In the genomic region with DNA sequence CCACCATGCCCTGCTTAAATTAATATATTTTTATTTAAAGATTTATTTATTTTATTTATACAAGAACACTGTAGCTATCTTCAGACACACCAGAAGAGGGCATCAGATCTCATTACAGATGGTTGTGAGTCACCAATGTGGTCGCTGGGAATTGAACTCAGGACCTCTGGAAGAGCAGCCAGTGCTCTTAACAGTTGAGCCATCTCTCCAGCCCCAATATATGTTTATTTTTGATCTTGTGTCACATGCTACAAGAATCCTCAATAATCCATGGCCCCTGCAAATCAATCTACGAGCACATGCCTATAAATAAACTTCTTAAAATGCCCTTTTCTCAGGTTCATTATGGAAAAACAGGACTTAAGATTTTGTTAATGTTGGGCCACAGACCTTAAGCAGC, we compare ENCODE assay signal across 8 mouse cellular contexts. TPM values are rescaled to one million over a fixed set of nuclear protein-coding genes. Genes with fewer than 3 reads are reported as not detected.
DNase-seq lines count a peak whose midpoint lies in the region; ATAC-seq and TF ChIP-seq lines count a peak whose summit lies in the region.

No protein-coding gene starts in this region.

- 90% methylated on average over 2 of the region's 2 CpGs for WGBS in kidney, embryonic 16.5 days
- WGBS in embryonic facial prominence, embryonic 12.5 days: 91% methylated on average over 2 of the region's 2 CpGs
- WGBS in forebrain, embryonic 15.5 days: 71% methylated on average over 2 of the region's 2 CpGs
- WGBS in liver, postnatal 0 days (ENCODE audit: insufficient replicate concordance): 92% methylated on average over 2 of the region's 2 CpGs

- peaks cover 3% of the 10 kb centered on the region; the same call in 1 of the 2 replicates for H3K36me3 ChIP-seq in kidney, embryonic 16.5 days (ENCODE audit: insufficient read depth, low read length)
- peaks cover 4% of the 10 kb centered on the region; the same call in 1 of the 2 replicates for H3K36me3 ChIP-seq in embryonic facial prominence, embryonic 12.5 days
- peaks cover 6% of the 10 kb centered on the region for H3K36me3 ChIP-seq in forebrain, embryonic 15.5 days
- H3K36me3 ChIP-seq in liver, postnatal 0 days (replicated peaks; ENCODE audit: insufficient read depth, low read length): peaks cover 5% of the 10 kb centered on the region; the same call in 1 of the 2 replicates

- H3K4me3 ChIP-seq in kidney, embryonic 16.5 days (ENCODE audit: low read length): peak overlapping the region; percentile 93; the same call in 1 of the 2 replicates
- H3K4me3 ChIP-seq in embryonic facial prominence, embryonic 12.5 days: peak overlapping the region; percentile 87
- H3K4me3 ChIP-seq in forebrain, embryonic 15.5 days: no peak overlapping the region
- peak overlapping the region; percentile 95; the same call in 1 of the 2 replicates for H3K4me3 ChIP-seq in liver, postnatal 0 days (ENCODE audit: low read depth, low read length)

- ATAC-seq in kidney, embryonic 16.5 days (ENCODE audit: low FRiP score, low TSS enrichment): no peak
- ATAC-seq in embryonic facial prominence, embryonic 12.5 days (ENCODE audit: insufficient number of reproducible peaks, insufficient read depth, low FRiP score, low TSS enrichment): no peak
- peak; percentile 27; the same call in 1 of the 2 replicates for ATAC-seq in forebrain, embryonic 15.5 days (replicated peaks)
- ATAC-seq in liver, postnatal 0 days: no peak

- TF ChIP-seq EP300 in liver, postnatal 0 days (IDR thresholded peaks at IDR 0.05; ENCODE audit: low read depth): no peak

- no peak for TF ChIP-seq CTCF in liver, postnatal 0 days (IDR thresholded peaks at IDR 0.05; ENCODE audit: low read depth)

- H3K27ac ChIP-seq in kidney, embryonic 16.5 days (ENCODE audit: low read length): peak overlapping the region; percentile 89
- no peak overlapping the region for H3K27ac ChIP-seq in embryonic facial prominence, embryonic 12.5 days
- H3K27ac ChIP-seq in forebrain, embryonic 15.5 days (replicated peaks): no peak overlapping the region
- H3K27ac ChIP-seq in liver, postnatal 0 days (ENCODE audit: low read depth): no peak overlapping the region

- no peak overlapping the region for H3K9ac ChIP-seq in kidney, embryonic 16.5 days (replicated peaks; ENCODE audit: low read length)
- H3K9ac ChIP-seq in embryonic facial prominence, embryonic 12.5 days: no peak overlapping the region
- no peak overlapping the region for H3K9ac ChIP-seq in forebrain, embryonic 15.5 days (replicated peaks)
- no peak overlapping the region for H3K9ac ChIP-seq in liver, postnatal 0 days (replicated peaks)

- no peak overlapping the region for H3K4me2 ChIP-seq in kidney, embryonic 16.5 days (replicated peaks; ENCODE audit: low read depth, low read length)
- no peak overlapping the region for H3K4me2 ChIP-seq in embryonic facial prominence, embryonic 12.5 days (replicated peaks)
- no peak overlapping the region for H3K4me2 ChIP-seq in forebrain, embryonic 15.5 days (replicated peaks)
- H3K4me2 ChIP-seq in liver, postnatal 0 days (ENCODE audit: low read depth, low read length): peak overlapping the region; percentile 76; the same call in 1 of the 2 replicates

- H3K4me1 ChIP-seq in kidney, embryonic 16.5 days (ENCODE audit: insufficient read depth, low read length): peaks cover 8% of the 10 kb centered on the region; the same call in 1 of the 2 replicates
- peaks cover 9% of the 10 kb centered on the region for H3K4me1 ChIP-seq in embryonic facial prominence, embryonic 12.5 days
- H3K4me1 ChIP-seq in forebrain, embryonic 15.5 days: peaks cover 18% of the 10 kb centered on the region
- peaks cover 3% of the 10 kb centered on the region; the same call in 1 of the 2 replicates for H3K4me1 ChIP-seq in liver, postnatal 0 days (ENCODE audit: insufficient read depth)

- no peaks in the 10 kb centered on the region for H3K27me3 ChIP-seq in kidney, embryonic 16.5 days (ENCODE audit: insufficient read depth, low read length)
- no peaks in the 10 kb centered on the region for H3K27me3 ChIP-seq in embryonic facial prominence, embryonic 12.5 days
- H3K27me3 ChIP-seq in forebrain, embryonic 15.5 days: no peaks in the 10 kb centered on the region
- no peaks in the 10 kb centered on the region for H3K27me3 ChIP-seq in liver, postnatal 0 days (ENCODE audit: insufficient read depth, low read length)

- H3K9me3 ChIP-seq in kidney, embryonic 16.5 days (ENCODE audit: low read length): no peaks in the 10 kb centered on the region
- H3K9me3 ChIP-seq in embryonic facial prominence, embryonic 12.5 days: no peaks in the 10 kb centered on the region
- H3K9me3 ChIP-seq in forebrain, embryonic 15.5 days: no peaks in the 10 kb centered on the region
- H3K9me3 ChIP-seq in liver, postnatal 0 days (ENCODE audit: low read length): no peaks in the 10 kb centered on the region

- DNase-seq in kidney, postnatal 36 days: no peak
- no peak for DNase-seq in liver, postnatal 0 days
- no peak for DNase-seq in thymus, postnatal 10 days (ENCODE audit: low spot score in 2 of 2)
- no peak for DNase-seq in c-Kit-positive CD71-positive TER-119-positive erythroid progenitor cells, embryonic 14.5 days (ENCODE audit: low spot score)
- no peak for DNase-seq in kidney, adult 8-10 months

RNA-seq across cellular contexts. Expression of gene Dync1i2, which starts 0.4 kb away (rescaled TPM):
- 76.1 and 85.8 TPM in 2 replicates for polyA plus RNA-seq in kidney, embryonic 16.5 days (2015; fragmentation: Nextera tagmentation; extraction: Ambion mirVana)
- polyA plus RNA-seq in embryonic facial prominence, embryonic 12.5 days (2016; fragmentation: Nextera tagmentation; extraction: Ambion mirVana): 117 and 118 TPM in 2 replicates
- 175 and 190 TPM in 2 replicates for polyA plus RNA-seq in forebrain, embryonic 15.5 days (2015; fragmentation: Nextera tagmentation; extraction: Ambion mirVana)
- polyA plus RNA-seq in liver, postnatal 0 days (2015; fragmentation: Nextera tagmentation; extraction: Ambion mirVana): 20.9 and 21.5 TPM in 2 replicates
